ENCODE assay signal across 9 mouse cellular contexts in genomic region chr11:94225985-94226384, GRCm38 (mm10). TPM values are rescaled to one million over a fixed set of nuclear protein-coding genes. Genes with fewer than 3 reads are reported as not detected.
A peak's percentile ranks its signal among the peaks of the same experiment; 100 is the strongest.
DNase-seq lines count a peak whose midpoint lies in the region; ATAC-seq and TF ChIP-seq lines count a peak whose summit lies in the region.
"Had no signal": no experiment of that assay in that cellular context is flagged by ENCODE, and none has a peak within 500 bp of the region (broad histone marks: within the 10 kb centered on the region; RNA-seq: fewer than 3 reads in every experiment).

No protein-coding gene starts in this region.

- TF ChIP-seq CTCF in liver, postnatal 0 days (IDR thresholded peaks at IDR 0.05; ENCODE audit: low read depth): peak; percentile 68
- peak; percentile 83 for TF ChIP-seq CTCF in stomach, postnatal 0 days (IDR thresholded peaks at IDR 0.05; ENCODE audit: low read depth)

- 26% methylated on average over 7 of the region's 7 CpGs for WGBS in embryonic facial prominence, embryonic 15.5 days
- whole genome bisulfite sequencing in intestine, embryonic 14.5 days: 27% methylated on average over 7 of the region's 7 CpGs
- WGBS in liver, postnatal 0 days (ENCODE audit: insufficient replicate concordance): 15% methylated on average over 7 of the region's 7 CpGs
- 18% methylated on average over 7 of the region's 7 CpGs for WGBS in stomach, postnatal 0 days

- no peaks in the 10 kb centered on the region for H3K36me3 ChIP-seq in embryonic facial prominence, embryonic 15.5 days
- no peaks in the 10 kb centered on the region for H3K36me3 ChIP-seq in intestine, embryonic 14.5 days (ENCODE audit: control insufficient read depth, insufficient read depth, low read length)
- H3K36me3 ChIP-seq in liver, postnatal 0 days (replicated peaks; ENCODE audit: insufficient read depth, low read length): no peaks in the 10 kb centered on the region
- H3K36me3 ChIP-seq in stomach, postnatal 0 days (ENCODE audit: control insufficient read depth, insufficient read depth, low read length): no peaks in the 10 kb centered on the region
- H3K36me3 ChIP-seq: limb, embryonic 13.5 days had no signal

- no peaks in the 10 kb centered on the region for H3K9me3 ChIP-seq in embryonic facial prominence, embryonic 15.5 days (replicated peaks)
- no peaks in the 10 kb centered on the region for H3K9me3 ChIP-seq in intestine, embryonic 14.5 days (ENCODE audit: control insufficient read depth, low read length)
- H3K9me3 ChIP-seq in liver, postnatal 0 days (ENCODE audit: low read length): no peaks in the 10 kb centered on the region
- H3K9me3 ChIP-seq in stomach, postnatal 0 days (ENCODE audit: control insufficient read depth, low read length): no peaks in the 10 kb centered on the region
- H3K9me3 ChIP-seq: limb, embryonic 13.5 days had no signal

- no peak overlapping the region for H3K9ac ChIP-seq in embryonic facial prominence, embryonic 15.5 days
- H3K9ac ChIP-seq in intestine, embryonic 14.5 days (ENCODE audit: low read length): no peak overlapping the region
- no peak overlapping the region for H3K9ac ChIP-seq in liver, postnatal 0 days (replicated peaks)
- H3K9ac ChIP-seq in stomach, postnatal 0 days (ENCODE audit: low read length): no peak overlapping the region
- H3K9ac ChIP-seq: limb, embryonic 13.5 days had no signal

- H3K4me3 ChIP-seq in embryonic facial prominence, embryonic 15.5 days (replicated peaks): no peak overlapping the region
- H3K4me3 ChIP-seq in intestine, embryonic 14.5 days (ENCODE audit: low read depth, low read length): no peak overlapping the region
- no peak overlapping the region for H3K4me3 ChIP-seq in liver, postnatal 0 days (ENCODE audit: low read depth, low read length)
- no peak overlapping the region for H3K4me3 ChIP-seq in stomach, postnatal 0 days (ENCODE audit: low read depth, low read length)
- H3K4me3 ChIP-seq: limb, embryonic 13.5 days had no signal

- 0 out of 2 replicates have a peak overlapping the region, but pooled peaks have one; percentile 15 for H3K4me2 ChIP-seq in embryonic facial prominence, embryonic 15.5 days (replicated peaks)
- H3K4me2 ChIP-seq in intestine, embryonic 14.5 days (ENCODE audit: low read length): peak overlapping the region; percentile 28
- no peak overlapping the region for H3K4me2 ChIP-seq in liver, postnatal 0 days (ENCODE audit: low read depth, low read length)
- peak overlapping the region; percentile 11; the same call in 1 of the 2 replicates for H3K4me2 ChIP-seq in stomach, postnatal 0 days (replicated peaks; ENCODE audit: low read depth)
- H3K4me2 ChIP-seq: limb, embryonic 13.5 days had no signal

- H3K27me3 ChIP-seq in embryonic facial prominence, embryonic 15.5 days: no peaks in the 10 kb centered on the region
- H3K27me3 ChIP-seq in intestine, embryonic 14.5 days (replicated peaks; ENCODE audit: control insufficient read depth, insufficient read depth, low read length): no peaks in the 10 kb centered on the region
- H3K27me3 ChIP-seq in liver, postnatal 0 days (ENCODE audit: insufficient read depth, low read length): no peaks in the 10 kb centered on the region
- H3K27me3 ChIP-seq in stomach, postnatal 0 days (ENCODE audit: control insufficient read depth, insufficient read depth, low read length): no peaks in the 10 kb centered on the region
- H3K27me3 ChIP-seq: limb, embryonic 13.5 days had no signal

- H3K4me1 ChIP-seq in embryonic facial prominence, embryonic 15.5 days: peaks cover 18% of the 10 kb centered on the region
- no peaks in the 10 kb centered on the region; the same call in 1 of the 2 replicates for H3K4me1 ChIP-seq in intestine, embryonic 14.5 days (replicated peaks; ENCODE audit: control insufficient read depth, insufficient read depth, low read length)
- H3K4me1 ChIP-seq in liver, postnatal 0 days (ENCODE audit: insufficient read depth): peaks cover 3% of the 10 kb centered on the region; the same call in 1 of the 2 replicates
- no peaks in the 10 kb centered on the region for H3K4me1 ChIP-seq in stomach, postnatal 0 days (replicated peaks; ENCODE audit: control insufficient read depth, insufficient read depth)

- no peak for ATAC-seq in embryonic facial prominence, embryonic 15.5 days (ENCODE audit: insufficient number of reproducible peaks, low FRiP score, low TSS enrichment, low read depth)
- ATAC-seq in intestine, embryonic 14.5 days (replicated peaks; ENCODE audit: low FRiP score, low TSS enrichment, low read depth): peak; percentile 70
- peak; percentile 98 for ATAC-seq in liver, postnatal 0 days
- peak; percentile 94 for ATAC-seq in stomach, postnatal 0 days (ENCODE audit: low FRiP score, low TSS enrichment)

- peak; percentile 50; the same call in 1 of the 2 replicates for TF ChIP-seq EP300 in liver, postnatal 0 days (IDR thresholded peaks at IDR 0.05; ENCODE audit: low read depth)
- TF ChIP-seq EP300 in stomach, postnatal 0 days (optimal IDR thresholded peaks at IDR 0.05): no peak

- DNase-seq in adrenal gland, postnatal 10 days: peak; percentile 63
- no peak for DNase-seq in adrenal gland, adult 8-10 months
- peak; percentile 62 to 63 for DNase-seq in right cerebral cortex, adult 2 months (ENCODE audit: low spot score in 2 of 2)
- DNase-seq in right cerebral cortex, postnatal 25 days: no peak
- peak; percentile 65 for DNase-seq in intestine, embryonic 14.5 days (ENCODE audit: low spot score)
- DNase-seq in liver, postnatal 0 days: peak; percentile 66
- peak; percentile 87 for DNase-seq in stomach, postnatal 0 days (ENCODE audit: low spot score)

- 0 out of 2 replicates have a peak overlapping the region, but pooled peaks have one; percentile 7 for H3K27ac ChIP-seq in embryonic facial prominence, embryonic 15.5 days (replicated peaks)
- H3K27ac ChIP-seq in intestine, embryonic 14.5 days (ENCODE audit: low read depth): no peak overlapping the region
- H3K27ac ChIP-seq in liver, postnatal 0 days (ENCODE audit: low read depth): 0 out of 2 replicates have a peak overlapping the region, but pooled peaks have one; percentile 6
- peak overlapping the region; percentile 1; the same call in 1 of the 2 replicates for H3K27ac ChIP-seq in stomach, postnatal 0 days (replicated peaks)
- H3K27ac ChIP-seq: limb, embryonic 13.5 days had no signal

RNA-seq across cellular contexts. Expression of gene Tob1, which starts 14.7 kb away (rescaled TPM):
- 100 to 1,000 TPM; 111 to 183 TPM for total RNA-seq in adrenal gland, postnatal 10 days (2021)
- 100 to 1,000 TPM; 162 to 301 (median 191) TPM for total RNA-seq in adrenal gland, adult 8-10 months (2022)
- 37.8 and 38.1 TPM in 2 replicates for polyA plus RNA-seq in embryonic facial prominence, embryonic 15.5 days (2015; fragmentation: Nextera tagmentation; extraction: Ambion mirVana)
- 16.7 and 24.1 TPM in 2 replicates for polyA plus RNA-seq in intestine, embryonic 14.5 days (2014; fragmentation: Nextera tagmentation; extraction: Ambion mirVana)
- 47.8 and 53.1 TPM in 2 replicates for polyA plus RNA-seq in liver, postnatal 0 days (2015; fragmentation: Nextera tagmentation; extraction: Ambion mirVana)
- 71.1 and 74.1 TPM in 2 replicates for polyA plus RNA-seq in stomach, postnatal 0 days (2015; fragmentation: Nextera tagmentation; extraction: Ambion mirVana)

RNA-seq across cellular contexts. Expression of gene Wfikkn2, which starts 19.8 kb away (rescaled TPM):
- 1 to 10 TPM in 1 of 2 experiments, under 1 TPM in 1; 0.63 to 1.1 TPM for total RNA-seq in adrenal gland, postnatal 10 days (2021)
- 1 to 10 TPM in 2 of 4 experiments, under 1 TPM in 2; 0.26 to 2.2 (median 0.97) TPM for total RNA-seq in adrenal gland, adult 8-10 months (2022)
- polyA plus RNA-seq in embryonic facial prominence, embryonic 15.5 days (2015; fragmentation: Nextera tagmentation; extraction: Ambion mirVana): 6.5 and 6.8 TPM in 2 replicates
- 1.3 and 1.7 TPM in 2 replicates for polyA plus RNA-seq in intestine, embryonic 14.5 days (2014; fragmentation: Nextera tagmentation; extraction: Ambion mirVana)
- polyA plus RNA-seq in liver, postnatal 0 days (2015; fragmentation: Nextera tagmentation; extraction: Ambion mirVana): 0.39 and 0.54 TPM in 2 replicates
- 1.4 and 1.9 TPM in 2 replicates for polyA plus RNA-seq in stomach, postnatal 0 days (2015; fragmentation: Nextera tagmentation; extraction: Ambion mirVana)

RNA-seq across cellular contexts. Expression of gene Gm21885, which starts 55.7 kb away (rescaled TPM):
- total RNA-seq in adrenal gland, postnatal 10 days (2021): not detected
- total RNA-seq in adrenal gland, adult 8-10 months (2022): not detected
- polyA plus RNA-seq in embryonic facial prominence, embryonic 15.5 days (2015; fragmentation: Nextera tagmentation; extraction: Ambion mirVana): 0.60 TPM in 1 of 2 replicates, not detected in the other
- polyA plus RNA-seq in intestine, embryonic 14.5 days (2014; fragmentation: Nextera tagmentation; extraction: Ambion mirVana): 1.1 and 1.6 TPM in 2 replicates
- polyA plus RNA-seq in liver, postnatal 0 days (2015; fragmentation: Nextera tagmentation; extraction: Ambion mirVana): 0.42 and 0.43 TPM in 2 replicates
- not detected in 2 replicates for polyA plus RNA-seq in stomach, postnatal 0 days (2015; fragmentation: Nextera tagmentation; extraction: Ambion mirVana)

Comparison
In these comparisons a context has a peak if more than half of its experiments do, and no peak if none do; other contexts are left out.
1. DNase-seq: peak in adrenal gland, postnatal 10 days (single experiment), right cerebral cortex, adult 2 months (2 of 2), intestine, embryonic 14.5 days (single experiment), liver, postnatal 0 days (single experiment) and stomach, postnatal 0 days (single experiment); none in adrenal gland, adult 8-10 months (single experiment) and right cerebral cortex, postnatal 25 days (single experiment).